Mouse (Mus musculus) CH12.LX (cell line): ENCODE measurements at regions not wholly inside any gene's neighbourhood (a gene's known extent, or its start where the extent isn't known, plus 50 kb on each side); places are given as distances from the start of the nearest gene placed in this dataset.

Experiments used
- CHD1 ChIP-seq: IDR thresholded peaks from 2 replicates; pipeline ENCODE4 v1.6.1; 2012; ENCODE audit warnings: low read depth, low read length, improper control_type of control experiment, inconsistent platforms
- EP300 ChIP-seq: IDR thresholded peaks from 2 replicates; pipeline ENCODE4 v1.6.1; 2011; ENCODE audit warnings: low read length, improper control_type of control experiment
- GABPA ChIP-seq: IDR thresholded peaks from 2 replicates; pipeline ENCODE4 v1.6.1; 2012; ENCODE audit warnings: low read depth, low read length, improper control_type of control experiment, inconsistent platforms; ENCODE audit not compliant: insufficient replicate concordance

DNA sequence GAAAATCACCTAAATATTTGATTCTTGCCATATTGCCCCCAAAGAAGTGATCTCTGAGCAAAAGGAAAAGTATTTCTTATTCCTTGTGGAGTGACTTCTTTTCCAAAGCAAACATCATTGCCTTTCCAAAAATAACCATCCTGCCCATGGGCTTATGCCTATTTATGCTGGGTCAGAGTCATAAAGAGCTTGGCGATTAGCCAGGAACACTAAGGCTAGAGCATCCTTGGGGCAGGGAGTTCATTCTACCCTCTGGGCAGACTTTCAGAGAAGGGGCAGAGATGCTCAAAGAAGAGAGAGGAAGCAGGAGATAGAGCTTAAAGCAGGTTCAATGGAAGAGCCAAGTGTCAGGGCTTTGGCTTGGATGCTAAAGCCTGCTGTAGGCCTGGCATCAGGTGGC lies 203.1 kb upstream of the Gmds start:
- TF ChIP-seq EP300 (no peak), GABPA (no peak), CHD1 (no peak)
